Mouse (Mus musculus) intestine, postnatal 0 days (tissue): ENCODE results near the gene AB124611. TPM values are rescaled to one million over a fixed set of nuclear protein-coding genes. Genes with fewer than 3 reads are reported as not detected.
"Not testable (repeated sequence)": the region's sequence is repeated elsewhere in the genome, so short reads cannot be mapped to it uniquely, and the experiment has no call there.

ENCODE experiments used
- ATAC-seq: fragments of 200-750 bp; cut with Nextera tagmentation; 2 replicates; pipeline ENCODE4 v1.8.0; 2017; ENCODE audit warnings: mild to moderate bottlenecking, moderate TSS enrichment, moderate library complexity
- H3K27ac ChIP-seq: fragments of 300-500 bp; sonication (generic); 2 replicates; pipeline ENCODE4 v1.5.1; 2014; ENCODE audit warnings: mild to moderate bottlenecking, low read depth, low read length, moderate library complexity
- H3K27me3 ChIP-seq: fragments of 300-500 bp; sonication (generic); replicated peaks from 2 replicates; pipeline ENCODE4 v1.6.1; 2014; ENCODE audit warnings: low read length, mixed read lengths; ENCODE audit not compliant: control insufficient read depth, insufficient read depth
- H3K36me3 ChIP-seq: fragments of 300-500 bp; sonication (generic); 2 replicates; pipeline ENCODE4 v1.6.1; 2014; ENCODE audit warnings: mild to moderate bottlenecking, moderate library complexity; ENCODE audit not compliant: control insufficient read depth, insufficient read depth
- H3K4me1 ChIP-seq: fragments of 300-500 bp; sonication (generic); replicated peaks from 2 replicates; pipeline ENCODE4 v1.6.1; 2014; ENCODE audit warnings: antibody characterized with exemption, low read length, mixed read lengths; ENCODE audit not compliant: control insufficient read depth, insufficient read depth
- H3K4me2 ChIP-seq: fragments of 300-500 bp; sonication (generic); replicated peaks from 2 replicates; pipeline ENCODE4 v1.6.1; 2014; ENCODE audit warnings: low read depth, mild to moderate bottlenecking, moderate library complexity
- H3K4me3 ChIP-seq: fragments of 300-500 bp; sonication (generic); 2 replicates; pipeline ENCODE4 v1.5.1; 2014; ENCODE audit warnings: low read depth, low read length
- H3K9ac ChIP-seq: fragments of 300-500 bp; sonication (generic); 2 replicates; pipeline ENCODE4 v1.6.1; 2014; ENCODE audit warnings: mild to moderate bottlenecking, low read depth, low read length
- H3K9me3 ChIP-seq: fragments of 300-500 bp; sonication (generic); 2 replicates; pipeline ENCODE4 v1.6.1; 2016; ENCODE audit warnings: mixed run types; ENCODE audit not compliant: control insufficient read depth
- CTCF ChIP-seq: sonication (generic); IDR thresholded peaks from 2 replicates; pipeline ENCODE4 v1.5.1; 2016; ENCODE audit warnings: low read depth, mild to moderate bottlenecking, control low read depth, antibody characterized with exemption, moderate library complexity
- WGBS: fragments of 180-500 bp; shearing (Covaris S2); extraction: QIAGEN DNeasy Blood & Tissue Kit; methylation state at CpG from one replicate; pipeline ENCODE4 v1.1.7; 2014; 5-methylcytosine and 5-hydroxymethylcytosine counted together
- microRNA-seq: library from miRNA; unstranded; fragments of <30 nt; microRNA quantifications from one replicate; pipeline ENCODE4, GENCODE M21; 2016
- polyA plus RNA-seq: library from polyadenylated mRNA; unstranded; fragments of >200 nt; fragmentation: Nextera tagmentation; extraction: Ambion mirVana; gene quantifications from 2 replicates; pipeline ENCODE4 v1.2.1, GENCODE M21; 2015

Gene AB124611
- polyA plus RNA-seq, 1 experiment from 2014 or later: 0.43 TPM

GRCm38 (mm10) chr9:21591127-21591830 is 65.3 kb downstream of the AB124611 start:
- peaks cover 42% of the 10 kb centered on the region for H3K36me3 ChIP-seq
- H3K4me1 ChIP-seq: 0 out of 2 replicates have a peak, but pooled peaks cover 5% of the 10 kb centered on the region
- no peak overlapping the region for H3K9ac ChIP-seq
- TF ChIP-seq CTCF: no peak
- no peak overlapping the region for H3K27ac ChIP-seq
- H3K27me3 ChIP-seq: no peaks in the 10 kb centered on the region
- no peak overlapping the region for H3K4me3 ChIP-seq
- no peaks in the 10 kb centered on the region for H3K9me3 ChIP-seq
- H3K4me2 ChIP-seq: peak overlapping the region; percentile 94; the same call in 1 of the 2 replicates
- ATAC-seq: no peak
- 77% methylated on average over 6 of the region's 6 CpGs for WGBS

- 0 out of 2 replicates have a peak, but pooled peaks cover 5% of the 10 kb centered on the region for H3K4me1 ChIP-seq
- 19% methylated on average over 17 of the region's 17 CpGs for WGBS
- peak overlapping the region; percentile 47 for H3K27ac ChIP-seq
- H3K4me3 ChIP-seq: peak overlapping the region; percentile 91
- no peaks in the 10 kb centered on the region for H3K9me3 ChIP-seq
- peak overlapping the region; percentile 94 for H3K4me2 ChIP-seq
- TF ChIP-seq CTCF: no peak
- peaks cover 34% of the 10 kb centered on the region for H3K36me3 ChIP-seq
- peak overlapping the region; percentile 83 for H3K9ac ChIP-seq
- no peaks in the 10 kb centered on the region for H3K27me3 ChIP-seq
- ATAC-seq: peak; percentile 50
Observed at GRCm38 (mm10) chr9:21591831-21592702, 66.1 kb downstream of the AB124611 start.

DNA sequence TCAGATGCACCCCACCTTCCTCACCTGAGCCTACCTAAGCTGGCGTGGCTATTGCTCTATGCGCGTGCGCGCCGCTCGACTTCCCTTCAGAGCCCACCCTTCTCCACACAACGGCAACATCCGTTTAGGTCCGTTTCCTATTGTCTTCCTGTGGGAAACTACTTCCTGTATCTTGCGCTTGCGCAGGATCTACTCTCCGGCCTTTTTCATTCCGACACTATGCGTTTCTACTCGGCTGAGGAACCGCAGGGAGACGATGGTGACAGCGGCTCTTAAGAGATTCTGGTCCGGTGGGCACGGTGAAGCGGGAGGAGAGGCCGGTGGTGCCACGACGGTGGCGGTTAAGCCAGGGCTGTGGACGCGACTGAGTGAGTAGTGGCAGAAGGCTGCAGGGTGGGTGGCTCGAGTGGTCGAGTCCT is 66.7 kb downstream of the AB124611 start, which contains the start of the genes Timm29 and Yipf2:
Timm29 (plus strand) TSS at position 20 of the 419 bp plus-strand sequence.
Yipf2 (minus strand) TSS at position 126 of the 419 bp plus-strand sequence.
- under 1% methylated on average over 30 of the region's 30 CpGs for WGBS
- ATAC-seq: peak; percentile 86

GRCm38 (mm10) chr9:21593122-21593721 is 67.2 kb downstream of the AB124611 start:
- H3K9ac ChIP-seq: peak overlapping the region; percentile 83
- no peaks in the 10 kb centered on the region for H3K27me3 ChIP-seq
- WGBS: under 1% methylated on average over 53 of the region's 69 CpGs
- H3K4me1 ChIP-seq: 0 out of 2 replicates have a peak, but pooled peaks cover 5% of the 10 kb centered on the region
- no peaks in the 10 kb centered on the region for H3K9me3 ChIP-seq
- H3K4me3 ChIP-seq: peak overlapping the region; percentile 91
- H3K36me3 ChIP-seq: peaks cover 23% of the 10 kb centered on the region
- H3K4me2 ChIP-seq: peak overlapping the region; percentile 94
- ATAC-seq: peak; percentile 58
- no peak for TF ChIP-seq CTCF
- peak overlapping the region; percentile 87 for H3K27ac ChIP-seq

More for the DNA sequence above, 66.7 kb downstream of the AB124611 start, which contains the start of the genes Timm29 and Yipf2:
- Histone ChIP-seq H3K4me1 (0 out of 2 replicates have a peak, but pooled peaks cover 5% of the 10 kb centered on the region), H3K9me3 (no peaks in the 10 kb centered on the region), H3K9ac (peak within 1 kb of the TSS; percentile 83), H3K4me2 (peak within 1 kb of the TSS; percentile 94), H3K27ac (peak within 1 kb of the TSS; percentile 87), H3K36me3 (peaks cover 28% of the 10 kb centered on the region), H3K4me3 (peak within 1 kb of the TSS; percentile 91), H3K27me3 (no peaks in the 10 kb centered on the region)
- TF ChIP-seq CTCF: no peak

DNA sequence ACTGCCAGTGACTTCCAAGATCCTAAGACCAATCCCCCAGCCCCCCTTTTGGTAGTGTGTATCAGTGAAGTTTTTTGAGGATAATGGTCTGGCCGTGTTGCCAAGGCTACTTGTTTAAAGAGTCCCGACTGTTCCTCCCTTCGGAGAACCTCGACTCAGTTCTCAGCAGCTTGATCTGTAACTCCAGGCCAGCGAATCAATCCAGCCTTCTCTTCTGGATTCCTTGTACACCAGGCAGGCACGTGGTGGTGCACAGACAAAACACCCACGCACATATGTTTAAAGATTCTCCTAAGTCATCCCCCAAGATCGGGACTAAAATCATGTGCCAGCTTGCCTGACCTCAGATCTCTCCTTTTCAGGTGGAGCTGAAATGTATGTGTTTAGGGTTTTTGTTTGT is 68.4 kb downstream of the AB124611 start:
- H3K9ac ChIP-seq, H3K27me3 ChIP-seq, H3K9me3 ChIP-seq, H3K27ac ChIP-seq, ATAC-seq, H3K4me1 ChIP-seq: not testable (repeated sequence)
- Histone ChIP-seq H3K36me3 (peaks cover 12% of the 10 kb centered on the region), H3K4me2 (peak overlapping the region; percentile 94), H3K4me3 (0 out of 2 replicates have a peak overlapping the region, but pooled peaks have one; percentile 91)
- 85% methylated on average over 8 of the region's 8 CpGs for WGBS

- Histone ChIP-seq H3K27ac (no peak overlapping the region), H3K9me3 (no peaks in the 10 kb centered on the region), H3K9ac (no peak overlapping the region), H3K36me3 (peaks cover 7% of the 10 kb centered on the region), H3K27me3 (no peaks in the 10 kb centered on the region), H3K4me1 (0 out of 2 replicates have a peak, but pooled peaks cover 5% of the 10 kb centered on the region), H3K4me3 (no peak overlapping the region), H3K4me2 (peak overlapping the region; percentile 94; the same call in 1 of the 2 replicates)
- ATAC-seq: no peak
- TF ChIP-seq CTCF: no peak
- 44% methylated on average over 2 of the region's 2 CpGs for WGBS
Observed at GRCm38 (mm10) chr9:21594838-21595237, 68.9 kb downstream of the AB124611 start.

Small RNAs within 50 kb of the gene (microRNA-seq; reads per million reads assigned to microRNA genes)
- gene Mir199a-1: 2.4 reads per million

Other genes with a start within 250 kb of the AB124611 start
- 7.0 and 7.2 TPM in 2 replicates for gene Kri1, start 238.2 kb upstream of the AB124611 start, polyA plus RNA-seq
- gene Cdkn2d, start 234.8 kb upstream of the AB124611 start, polyA plus RNA-seq: 24.1 and 25.8 TPM in 2 replicates
- 192 and 208 TPM in 2 replicates for gene Ap1m2, start 213.8 kb upstream of the AB124611 start, polyA plus RNA-seq
- 13.3 and 13.8 TPM in 2 replicates for gene Slc44a2, start 205.5 kb upstream of the AB124611 start, polyA plus RNA-seq
- 41.0 and 42.8 TPM in 2 replicates for gene Ilf3, start 158.3 kb upstream of the AB124611 start, polyA plus RNA-seq
- 16.9 and 17.9 TPM in 2 replicates for gene Qtrt1, start 114.3 kb upstream of the AB124611 start, polyA plus RNA-seq
- gene Dnm2, start 101.3 kb upstream of the AB124611 start, polyA plus RNA-seq: 69.6 and 74.7 TPM in 2 replicates
- 31.1 and 31.4 TPM in 2 replicates for gene Tmed1, start 15.9 kb upstream of the AB124611 start, polyA plus RNA-seq
- gene Carm1, start 20.7 kb downstream of the AB124611 start, polyA plus RNA-seq: 10.0 and 11.9 TPM in 2 replicates
- gene Timm29, start 66.5 kb downstream of the AB124611 start, polyA plus RNA-seq: 15.1 and 15.9 TPM in 2 replicates
- 19.2 and 20.1 TPM in 2 replicates for gene Yipf2, start 66.7 kb downstream of the AB124611 start, polyA plus RNA-seq
- gene Smarca4, start 90.0 kb downstream of the AB124611 start, polyA plus RNA-seq: 22.1 and 24.4 TPM in 2 replicates
- 22.8 and 26.6 TPM in 2 replicates for gene Ldlr, start 197.3 kb downstream of the AB124611 start, polyA plus RNA-seq
- gene Spc24, start 234.1 kb downstream of the AB124611 start, polyA plus RNA-seq: 23.5 and 32.4 TPM in 2 replicates